Mouse (Mus musculus) testis, postnatal 10 days (tissue): ENCODE data around the gene Sost.
"Not testable (repeated sequence)": the region's sequence is repeated elsewhere in the genome, so short reads cannot be mapped to it uniquely, and the experiment has no call there.

Experiments
- DNase-seq: peaks from one replicate; pipeline ENCODE4 v3.0.0; 2021; ENCODE audit warnings: low spot score

Sost gene

GRCm38 (mm10) chr11:101966965-101967614, at the start of gene Sost:
Sost (minus strand) TSS chr11:101967015.
- DNase-seq = no peak

- DNase-seq = no peak
Measured at GRCm38 (mm10) chr11:102016136-102016535, 49.3 kb upstream of the Sost start.

GRCm38 (mm10) chr11:102015472-102015871, 48.7 kb upstream of the Sost start:
- no peak for DNase-seq

- DNase-seq = no peak
Measured at GRCm38 (mm10) chr11:102013201-102013600, 46.4 kb upstream of the Sost start.

- no peak for DNase-seq
Measured at GRCm38 (mm10) chr11:102011510-102011909, 44.7 kb upstream of the Sost start.

GRCm38 (mm10) chr11:102010140-102010539, 43.3 kb upstream of the Sost start:
- DNase-seq = no peak

GRCm38 (mm10) chr11:102008954-102009637, 42.3 kb upstream of the Sost start:
- no peak for DNase-seq

- no peak for DNase-seq
Measured at GRCm38 (mm10) chr11:102008372-102008771, 41.6 kb upstream of the Sost start.

GRCm38 (mm10) chr11:102006688-102007087, 39.9 kb upstream of the Sost start:
- peak; percentile 58 for DNase-seq

- DNase-seq = no peak
Measured at GRCm38 (mm10) chr11:102006271-102006670, 39.5 kb upstream of the Sost start.

- peak; percentile 69 for DNase-seq
Measured at GRCm38 (mm10) chr11:102004251-102004650, 37.4 kb upstream of the Sost start.

GRCm38 (mm10) chr11:101999466-101999865, 32.7 kb upstream of the Sost start:
- DNase-seq = no peak

- DNase-seq = no peak
Measured at GRCm38 (mm10) chr11:101998258-101998657, 31.4 kb upstream of the Sost start.

GRCm38 (mm10) chr11:101995938-101996337, 29.1 kb upstream of the Sost start:
- DNase-seq = no peak

- no peak for DNase-seq
Measured at GRCm38 (mm10) chr11:101994100-101994499, 27.3 kb upstream of the Sost start.

- DNase-seq = no peak
Measured at GRCm38 (mm10) chr11:101992411-101992810, 25.6 kb upstream of the Sost start.

GRCm38 (mm10) chr11:101991813-101992212, 25.0 kb upstream of the Sost start:
- DNase-seq = no peak

GRCm38 (mm10) chr11:101990244-101990643, 23.4 kb upstream of the Sost start:
- no peak for DNase-seq

- DNase-seq = no peak
Measured at GRCm38 (mm10) chr11:101986913-101987312, 20.1 kb upstream of the Sost start, which contains the start of gene Dusp3. Dusp3 (minus strand) TSS chr11:101987013.

GRCm38 (mm10) chr11:101985990-101986389, 19.2 kb upstream of the Sost start:
- peak; percentile 88 for DNase-seq

GRCm38 (mm10) chr11:101985450-101985849, 18.6 kb upstream of the Sost start:
- DNase-seq = not testable (repeated sequence)

- peak; percentile 91 for DNase-seq
Measured at GRCm38 (mm10) chr11:101984054-101985025, 17.5 kb upstream of the Sost start, which contains the start of gene Cfap97d1. Cfap97d1 (plus strand) TSS chr11:101984279.
